Mouse (Mus musculus) CH12F3 (cell line): ENCODE results near the gene Fut2.

Experiments used
- in situ Hi-C: fragments of 300-500 bp; cut with MboI; formaldehyde crosslinking; loops from 2 replicates; pipeline ENCODE4 v1.14.3; 2020; ENCODE audit warnings: low sequenced_read_pairs

Gene Fut2

DNA sequence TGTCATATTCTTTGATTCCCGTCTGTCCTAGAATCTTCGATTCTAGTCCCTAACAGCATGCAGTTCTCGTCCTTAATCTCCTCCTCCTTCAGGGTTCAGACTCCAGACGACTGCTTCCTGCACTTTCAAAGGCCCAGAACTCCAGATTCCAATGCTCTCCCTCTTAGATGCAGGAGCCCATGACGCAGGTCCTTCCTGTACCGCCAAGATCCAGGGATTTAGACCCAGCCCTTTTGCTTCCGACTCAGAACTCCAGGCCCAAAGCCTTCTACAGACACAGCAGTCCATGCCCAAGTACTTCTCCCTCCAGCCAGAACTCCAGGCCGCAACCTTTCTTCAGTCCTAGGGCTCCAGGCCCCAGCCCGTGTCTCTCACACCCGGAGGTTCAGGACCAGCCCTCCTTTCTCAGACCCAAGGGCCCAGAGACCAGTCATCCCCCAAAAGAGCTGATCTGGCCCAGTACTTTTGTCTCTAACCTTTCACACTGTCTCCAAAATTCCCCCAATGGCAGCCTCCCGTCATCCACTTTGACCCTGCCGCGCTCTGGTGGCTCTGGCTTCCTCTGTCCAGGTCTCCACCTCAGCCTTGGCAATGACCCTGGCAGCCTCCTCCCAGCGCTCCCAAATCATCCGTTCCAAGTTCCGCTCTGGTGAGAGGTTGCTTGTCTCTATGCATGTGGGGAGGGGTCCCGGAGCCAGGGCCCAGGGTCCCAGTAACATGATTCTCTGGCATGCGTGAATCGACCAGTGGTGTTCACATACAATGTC is 25.8 kb downstream of the Fut2 start:
- in situ Hi-C loops, result no loop called here

DNA sequence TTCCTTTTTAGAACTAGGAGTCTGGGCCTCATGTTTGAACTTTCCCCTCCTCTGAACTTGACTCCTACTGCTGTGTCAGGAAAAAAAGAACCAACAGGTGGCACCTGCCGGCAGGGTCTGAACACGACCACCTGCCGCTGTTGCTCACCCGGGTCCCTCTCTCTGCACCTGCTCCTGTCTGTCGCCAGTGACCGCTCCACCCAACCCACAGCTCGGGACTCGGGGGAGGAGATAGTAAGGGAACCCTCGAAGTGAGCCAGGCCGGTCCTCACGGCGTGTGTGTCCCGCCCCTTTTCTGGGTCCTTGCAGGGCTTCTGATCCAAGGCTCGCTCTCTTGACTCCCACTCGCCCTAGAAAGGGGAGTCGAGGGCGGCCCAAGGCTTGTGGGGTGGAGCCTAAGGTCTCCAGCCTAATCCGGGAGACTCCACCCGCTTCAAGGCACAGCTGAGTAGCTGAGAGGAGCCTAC is 26.6 kb downstream of the Fut2 start, which contains the start of gene Mamstr:
Gene Mamstr (plus strand): TSS at position 417 of the 467 bp plus-strand sequence.
- in situ Hi-C loops, result no loop called here

GRCm38 (mm10) chr7:45638623-45639401 is 27.4 kb downstream of the Fut2 start:
- in situ Hi-C loops, result no loop called here

DNA sequence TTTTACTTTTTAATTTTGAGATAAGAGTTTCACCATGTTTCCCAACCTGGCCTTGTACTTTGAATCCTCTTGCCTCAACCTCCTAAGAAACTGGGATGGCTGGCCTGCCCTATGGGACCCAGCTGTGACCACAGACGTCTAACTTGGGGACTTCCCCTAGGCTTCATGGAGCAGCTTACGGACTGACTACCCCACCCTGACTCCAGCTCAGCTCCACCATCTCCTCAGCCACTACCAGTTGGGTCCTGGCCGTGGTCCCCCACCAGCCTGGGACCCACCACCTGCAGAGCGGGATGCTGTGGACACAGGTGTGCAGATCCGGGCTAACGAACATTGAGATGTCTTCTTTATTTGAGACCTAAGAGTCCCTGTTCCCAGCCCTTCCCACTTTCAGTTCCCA is 28.5 kb downstream of the Fut2 start:
- in situ Hi-C loops, result no loop called here

- in situ Hi-C loops, result no loop called here
Measured at GRCm38 (mm10) chr7:45635711-45636688, 30.2 kb downstream of the Fut2 start.

DNA sequence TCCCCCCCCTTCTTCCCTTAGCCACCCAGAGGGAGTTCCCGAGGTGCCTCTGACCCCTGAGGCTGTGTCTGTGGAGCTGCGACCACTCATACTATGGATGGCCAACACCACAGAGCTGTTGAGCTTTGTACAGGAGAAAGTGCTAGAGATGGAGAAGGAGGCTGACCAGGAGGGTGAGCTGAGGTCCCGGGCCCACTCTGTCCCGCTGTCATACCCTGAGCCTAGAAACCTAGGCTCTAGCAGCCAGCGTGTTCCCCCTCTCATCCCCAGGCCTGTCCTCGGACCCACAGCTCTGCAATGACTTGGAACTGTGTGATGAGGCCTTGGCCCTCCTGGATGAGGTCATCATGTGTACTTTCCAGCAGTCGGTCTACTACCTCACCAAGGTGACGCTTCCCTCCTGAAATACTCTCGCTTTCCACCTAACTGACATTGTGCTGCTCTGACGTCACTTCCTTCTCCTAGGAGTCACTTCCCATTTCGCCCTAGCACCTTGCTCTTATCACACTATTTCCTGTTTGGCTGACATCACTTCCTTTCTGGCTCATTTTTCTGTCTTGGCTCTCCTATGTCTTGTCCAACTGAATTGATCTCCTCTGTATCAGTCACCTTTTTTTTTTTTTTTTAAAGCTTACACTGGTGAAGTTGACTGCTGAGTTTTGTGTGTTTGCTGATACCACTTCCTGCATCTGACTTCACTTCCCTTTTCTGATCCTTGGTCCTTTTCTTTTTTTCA is 31.1 kb downstream of the Fut2 start:
- in situ Hi-C loops, result no loop called here

GRCm38 (mm10) chr7:45632499-45632898 is 33.7 kb downstream of the Fut2 start:
- in situ Hi-C loops, result no loop called here

- in situ Hi-C loops, result no loop called here
Measured at GRCm38 (mm10) chr7:45630064-45630907, 35.9 kb downstream of the Fut2 start.

- in situ Hi-C loops, result no loop called here
Measured at GRCm38 (mm10) chr7:45628364-45629294, 37.6 kb downstream of the Fut2 start.

GRCm38 (mm10) chr7:45627261-45627660 is 38.9 kb downstream of the Fut2 start, which contains the start of gene Rasip1:
TSS of gene Rasip1 (plus strand) at chr7:45627488.
- in situ Hi-C loops, result no loop called here

GRCm38 (mm10) chr7:45626571-45627076 is 39.6 kb downstream of the Fut2 start:
- in situ Hi-C loops, result no loop called here

DNA sequence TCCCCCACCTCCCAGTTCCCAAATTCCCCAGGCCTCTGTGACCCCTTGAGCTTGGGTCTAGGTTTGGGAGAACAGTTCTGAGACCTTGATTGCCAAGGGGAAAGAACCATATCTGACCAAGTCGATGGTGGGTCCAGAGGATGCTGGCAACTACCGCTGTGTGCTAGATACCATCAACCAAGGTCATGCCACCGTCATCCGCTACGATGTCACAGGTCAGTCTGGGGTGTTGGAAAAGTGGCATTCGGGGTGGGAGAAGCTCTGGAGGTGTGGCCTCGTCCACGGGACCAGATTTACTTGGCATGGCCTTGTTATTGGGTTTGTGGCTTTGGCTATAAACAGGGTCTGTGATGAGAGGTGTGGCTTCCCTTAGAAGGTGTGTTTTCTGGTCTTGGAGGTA is 40.7 kb downstream of the Fut2 start:
- in situ Hi-C loops, result no loop called here

DNA sequence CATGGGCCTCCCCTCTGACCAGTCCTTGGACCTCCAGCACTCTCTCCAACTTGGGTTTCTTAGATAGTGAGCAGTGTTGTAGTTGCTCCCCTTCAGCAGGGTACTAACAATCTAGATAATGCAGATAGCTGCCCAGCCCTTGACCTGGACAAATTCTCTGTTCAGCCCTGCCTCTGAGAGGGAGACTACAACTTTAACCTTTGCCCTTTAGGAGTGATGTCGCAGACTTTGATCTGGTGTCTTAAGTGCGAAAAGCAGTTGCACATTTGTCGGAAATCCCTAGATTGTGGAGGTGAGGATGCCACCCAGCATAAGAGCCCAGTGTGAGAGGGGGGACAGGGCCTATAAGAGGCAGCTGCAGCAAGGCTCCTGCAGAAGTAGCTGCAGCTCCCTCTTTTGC is 41.5 kb downstream of the Fut2 start:
- in situ Hi-C loops, result no loop called here

- in situ Hi-C loops, result no loop called here
Measured at GRCm38 (mm10) chr7:45623507-45623906, 42.7 kb downstream of the Fut2 start.

DNA sequence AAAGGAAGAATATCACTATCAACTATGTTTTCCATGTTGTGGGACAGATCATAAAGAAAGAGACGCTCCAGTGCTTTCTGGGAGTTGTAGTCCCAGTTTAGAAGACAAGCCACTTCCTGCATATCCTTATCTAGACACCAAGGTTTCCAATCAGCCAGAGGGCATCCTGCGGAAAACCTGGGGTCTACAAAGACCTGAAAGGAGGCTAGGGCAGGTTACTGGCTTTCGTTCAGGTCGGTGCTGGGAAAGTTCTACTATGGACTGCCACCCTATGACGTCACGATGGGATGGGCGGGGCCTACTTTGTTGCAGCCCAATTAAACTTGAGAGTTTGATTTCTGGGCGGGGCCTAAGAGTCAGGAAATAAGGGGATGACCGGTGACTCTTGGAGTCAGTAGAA is 44.8 kb downstream of the Fut2 start, which contains the start of gene Izumo1:
Gene Izumo1 (plus strand): TSS at position 369 of the 400 bp plus-strand sequence.
- in situ Hi-C loops, result no loop called here

GRCm38 (mm10) chr7:45619592-45619991 is 46.6 kb downstream of the Fut2 start:
- in situ Hi-C loops, result no loop called here

DNA sequence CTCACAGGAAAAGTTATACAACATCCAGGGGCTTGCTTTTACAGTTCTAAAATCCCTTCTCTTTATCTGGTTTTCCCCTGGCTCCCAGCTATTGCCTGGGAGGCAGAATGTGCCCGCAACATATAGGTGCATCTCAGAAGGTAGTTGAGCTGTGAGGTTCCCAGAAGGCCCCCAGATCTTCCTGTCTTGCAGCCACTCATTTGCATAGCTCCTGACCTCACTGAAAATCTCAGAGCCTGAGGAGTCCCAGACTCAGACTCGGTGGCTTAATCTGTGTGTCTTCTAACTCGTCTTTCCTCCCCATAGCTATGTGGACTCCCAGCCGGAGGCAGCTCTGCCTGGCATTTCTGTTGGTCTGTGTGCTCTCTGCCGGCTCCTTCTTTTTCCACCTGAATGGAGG is 47.9 kb downstream of the Fut2 start:
- in situ Hi-C loops, result no loop called here
